Mouse (Mus musculus) stomach, postnatal 0 days (tissue): ENCODE measurements around the gene Map2k3.

Experiments used
- CTCF ChIP-seq: IDR thresholded peaks from 2 replicates; pipeline ENCODE4 v1.5.1; 2016; ENCODE audit warnings: antibody characterized with exemption, low read depth, mild to moderate bottlenecking, moderate library complexity
- EP300 ChIP-seq: optimal IDR thresholded peaks from 2 replicates; pipeline ENCODE3; 2016; ENCODE audit warnings: antibody characterized with exemption

GRCm38 (mm10) chr11:60912525-60912973 lies 19.3 kb upstream of the Map2k3 start:
- TF ChIP-seq CTCF (no peak), EP300 (no peak)
